Mouse (Mus musculus) ZHBTc4 (cell line): ENCODE measurements around the gene Esyt1.

Experiments used
- DNase-seq: peaks from one replicate; pipeline ENCODE4 v3.0.0-alpha.2; 2011; ENCODE audit warnings: low read depth, low spot score

Gene Esyt1

DNA sequence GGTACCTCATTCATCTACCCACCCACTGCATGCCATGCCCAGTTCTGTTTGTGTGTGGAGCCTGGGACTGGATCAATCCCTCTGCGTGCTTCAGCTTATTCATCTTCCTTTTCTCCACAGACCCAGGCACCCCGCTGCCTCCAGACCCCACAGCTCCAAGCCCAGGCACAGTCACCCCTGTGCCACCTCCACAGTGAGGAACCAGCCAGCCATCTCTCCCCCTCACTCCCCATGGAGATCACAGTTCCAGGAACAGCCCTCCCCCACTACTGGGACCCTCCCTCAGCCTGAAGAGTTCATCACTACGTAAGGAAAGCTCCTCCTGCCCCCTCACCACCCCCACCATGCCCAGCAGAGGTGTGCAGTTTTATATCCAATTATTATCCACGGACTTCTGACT is 36.9 kb downstream of the Esyt1 start:
- DNase-seq = no peak

DNA sequence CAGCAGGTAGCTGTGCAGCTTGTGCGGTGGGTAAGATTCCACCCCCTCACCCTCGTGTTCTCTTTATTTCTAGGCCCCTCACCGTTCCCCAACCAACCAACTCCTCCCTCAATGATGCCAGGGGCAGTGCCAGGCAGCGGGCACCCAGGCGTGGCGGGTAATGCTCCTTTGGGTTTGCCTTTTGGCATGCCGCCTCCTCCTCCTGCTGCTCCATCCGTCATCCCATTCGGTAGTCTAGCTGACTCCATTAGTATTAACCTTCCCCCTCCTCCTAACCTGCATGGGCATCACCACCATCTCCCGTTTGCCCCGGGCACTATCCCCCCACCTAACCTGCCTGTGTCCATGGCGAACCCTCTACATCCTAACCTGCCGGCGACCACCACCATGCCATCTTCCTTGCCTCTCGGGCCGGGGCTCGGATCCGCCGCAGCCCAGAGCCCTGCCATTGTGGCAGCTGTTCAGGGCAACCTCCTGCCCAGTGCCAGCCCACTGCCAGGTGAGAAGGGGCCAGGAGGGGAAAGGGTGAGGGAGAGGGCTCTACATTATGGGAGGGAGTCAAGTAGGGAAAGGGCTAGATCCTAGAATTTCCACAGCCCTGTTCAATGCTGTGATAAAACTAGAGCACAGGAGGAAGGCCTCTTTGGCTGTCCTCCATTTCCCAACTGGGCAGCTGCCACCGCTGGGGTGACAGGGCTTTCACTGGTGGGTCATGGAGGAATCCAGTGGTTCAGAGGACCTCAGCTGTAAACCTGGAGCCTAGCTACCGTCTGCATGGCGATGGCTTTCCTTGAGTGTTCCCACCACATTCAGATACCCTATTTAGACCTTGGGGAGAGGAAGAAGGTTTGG is 37.6 kb downstream of the Esyt1 start:
- DNase-seq = no peak

DNA sequence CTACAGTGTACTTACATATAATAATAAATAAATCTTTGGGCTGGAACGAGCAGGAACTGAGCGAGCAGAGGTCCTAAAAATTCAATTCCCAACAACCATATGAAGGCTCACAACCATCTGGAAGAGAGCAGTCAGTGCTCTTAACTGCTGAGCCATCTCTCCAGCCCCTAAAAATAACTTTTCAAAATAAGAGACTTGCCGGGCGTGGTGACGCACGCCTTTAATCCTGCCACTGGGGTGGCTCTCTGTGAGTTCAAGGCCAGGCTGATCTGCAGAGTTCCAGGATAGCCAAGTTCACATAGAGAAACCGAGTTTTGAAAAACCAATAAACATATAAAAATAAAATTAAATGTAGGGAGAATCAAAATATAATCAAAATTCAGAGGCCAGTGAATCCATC is 39.3 kb downstream of the Esyt1 start:
- no peak for DNase-seq

DNA sequence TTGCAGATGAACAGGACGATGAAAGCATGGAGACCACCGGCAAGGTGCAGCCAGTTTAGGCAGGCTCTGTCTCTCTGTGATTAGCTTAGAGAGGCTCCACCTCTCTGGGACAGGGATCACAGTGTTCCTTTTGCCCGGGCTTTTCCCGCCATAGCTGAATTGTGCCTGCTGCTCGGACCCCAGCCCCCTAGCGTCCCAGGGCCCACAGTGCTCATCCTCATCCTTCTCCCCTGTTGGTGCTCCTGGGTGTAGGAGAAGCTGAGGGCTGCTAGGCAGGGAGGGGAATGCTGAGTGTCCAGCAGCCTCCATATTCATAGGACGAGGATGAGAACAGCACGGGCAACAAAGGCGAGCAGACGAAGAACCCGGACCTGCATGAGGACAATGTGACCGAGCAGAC is 51.3 kb downstream of the Esyt1 start:
- DNase-seq = peak; percentile 87

DNA sequence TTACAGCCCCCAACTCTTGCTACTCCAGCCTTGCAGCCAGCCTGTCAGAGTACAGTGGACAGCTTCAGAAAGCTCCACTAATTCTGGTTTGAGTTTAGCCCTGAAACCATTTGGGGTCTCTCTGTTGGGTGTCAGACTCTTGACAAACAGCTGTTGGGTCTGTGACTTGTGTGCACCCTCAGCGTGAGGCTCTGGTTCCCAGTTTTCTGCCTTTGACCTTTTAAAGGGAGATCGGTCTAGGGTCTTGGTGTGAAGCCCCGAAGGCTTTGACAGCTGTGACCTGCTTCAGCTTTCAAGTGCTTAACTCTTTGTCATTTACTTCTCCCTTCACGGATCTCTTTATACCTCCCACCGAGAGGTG is 65.4 kb downstream of the Esyt1 start:
- DNase-seq = peak; percentile 15
